Mouse (Mus musculus) T-helper 1 cell (primary cell): Measurements from ENCODE around the gene B4galnt1.
"Not testable (repeated sequence)": the region's sequence is repeated elsewhere in the genome, so short reads cannot be mapped to it uniquely, and the experiment has no call there.

Source experiments
- in situ Hi-C: fragments of 300-600 bp; cut with MboI, MseI; formaldehyde crosslinking; loops from one replicate; pipeline ENCODE4 v1.15.1; 2025; ENCODE audit warnings: high pct_unique_total_duplicates

The B4galnt1 gene

GRCm38 (mm10) chr10:127141500-127141899 is 23.5 kb upstream of the B4galnt1 start:
- in situ Hi-C loops: no loop called here

- in situ Hi-C loops: no loop called here
These were observed 21.8 kb upstream of the B4galnt1 start for GRCm38 (mm10) chr10:127143228-127143627.

- in situ Hi-C loops: no loop called here
These were observed 20.5 kb upstream of the B4galnt1 start for GRCm38 (mm10) chr10:127144536-127144935.

GRCm38 (mm10) chr10:127145303-127145702 is 19.7 kb upstream of the B4galnt1 start:
- in situ Hi-C loops: no loop called here

GRCm38 (mm10) chr10:127147135-127147534 is 17.9 kb upstream of the B4galnt1 start:
- in situ Hi-C loops: no loop called here

GRCm38 (mm10) chr10:127150471-127150872 is 14.6 kb upstream of the B4galnt1 start:
- in situ Hi-C loops: no loop called here

- in situ Hi-C loops: not testable (repeated sequence)
These were observed 13.8 kb upstream of the B4galnt1 start for GRCm38 (mm10) chr10:127151233-127151632.

GRCm38 (mm10) chr10:127152556-127152955 is 12.5 kb upstream of the B4galnt1 start:
- in situ Hi-C loops: not testable (repeated sequence)

- in situ Hi-C loops: no loop called here
These were observed 11.7 kb upstream of the B4galnt1 start for GRCm38 (mm10) chr10:127153323-127153722.

- in situ Hi-C loops: no loop called here
These were observed 10.8 kb upstream of the B4galnt1 start for GRCm38 (mm10) chr10:127154241-127154640.

GRCm38 (mm10) chr10:127154652-127155051 is 10.4 kb upstream of the B4galnt1 start:
- in situ Hi-C loops: no loop called here

GRCm38 (mm10) chr10:127156089-127156488 is 8.9 kb upstream of the B4galnt1 start:
- in situ Hi-C loops: no loop called here

GRCm38 (mm10) chr10:127156511-127156910 is 8.5 kb upstream of the B4galnt1 start:
- in situ Hi-C loops: no loop called here

GRCm38 (mm10) chr10:127158471-127158870 is 6.6 kb upstream of the B4galnt1 start:
- in situ Hi-C loops: no loop called here

- in situ Hi-C loops: no loop called here
These were observed 4.9 kb upstream of the B4galnt1 start for GRCm38 (mm10) chr10:127160081-127160480.

GRCm38 (mm10) chr10:127160728-127161127 is 4.3 kb upstream of the B4galnt1 start:
- in situ Hi-C loops: no loop called here

- in situ Hi-C loops: not testable (repeated sequence)
These were observed 2.2 kb upstream of the B4galnt1 start for GRCm38 (mm10) chr10:127162771-127163261.

- in situ Hi-C loops: no loop called here
These were observed 835 bp upstream of the B4galnt1 start for GRCm38 (mm10) chr10:127164190-127164589.

- in situ Hi-C loops: no loop called here
These were observed 279 bp downstream of the B4galnt1 start for GRCm38 (mm10) chr10:127165354-127165653.

GRCm38 (mm10) chr10:127165654-127166403 is 804 bp downstream of the B4galnt1 start:
- in situ Hi-C loops: no loop called here

GRCm38 (mm10) chr10:127166404-127166715 is 1.3 kb downstream of the B4galnt1 start:
- in situ Hi-C loops: no loop called here

GRCm38 (mm10) chr10:127166771-127167613 is 2.0 kb downstream of the B4galnt1 start:
- in situ Hi-C loops: no loop called here

GRCm38 (mm10) chr10:127167614-127168192 is 2.7 kb downstream of the B4galnt1 start:
- in situ Hi-C loops: no loop called here
